Mouse (Mus musculus) frontal cortex, postnatal 10 days (tissue): ENCODE data around the gene Pip4k2b.

ENCODE experiments used
- DNase-seq, 2 experiments: peaks; one replicate each; pipeline ENCODE4 v3.0.0; 2022; ENCODE audit warnings: low spot score in 2 of 2, mixed read lengths in 1 of 2

The Pip4k2b gene

DNA sequence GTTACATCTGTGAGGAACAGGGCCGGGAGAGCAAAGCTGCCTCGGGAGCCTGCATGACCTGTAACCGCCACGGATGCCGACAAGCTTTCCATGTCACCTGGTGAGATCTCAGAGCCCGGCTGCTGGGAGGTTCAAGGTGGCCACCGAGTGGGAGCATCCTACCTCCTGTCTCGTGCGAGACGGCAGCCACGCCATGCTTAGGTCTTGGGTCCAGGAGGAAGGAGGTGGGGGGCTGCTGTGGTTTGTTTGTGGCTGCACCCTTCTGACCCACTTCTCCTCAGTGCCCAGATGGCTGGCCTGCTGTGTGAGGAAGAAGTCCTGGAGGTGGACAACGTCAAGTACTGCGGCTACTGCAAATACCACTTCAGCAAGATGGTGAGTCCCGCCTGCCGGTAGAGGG, 77.7 kb downstream of the Pip4k2b start:
- DNase-seq: no peak

DNA sequence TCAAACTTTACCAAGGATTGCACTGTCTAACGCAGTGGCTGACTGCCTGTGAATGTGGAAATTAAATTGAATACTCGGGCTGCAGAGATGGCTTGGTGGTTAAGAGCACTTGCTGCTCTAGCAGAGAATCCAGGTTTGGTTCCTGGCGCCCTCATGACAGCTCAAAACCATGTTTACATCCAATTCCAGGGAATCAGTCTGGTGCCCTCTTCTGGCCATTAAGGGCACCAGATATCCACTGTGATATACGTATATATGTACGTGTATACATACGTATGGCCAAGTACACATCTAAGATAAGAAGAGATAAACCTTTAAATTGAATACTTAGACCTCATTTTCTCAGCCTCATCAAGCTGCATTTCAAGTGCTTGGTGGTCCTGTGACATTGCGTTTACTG, 78.3 kb downstream of the Pip4k2b start:
- no peak for DNase-seq

DNA sequence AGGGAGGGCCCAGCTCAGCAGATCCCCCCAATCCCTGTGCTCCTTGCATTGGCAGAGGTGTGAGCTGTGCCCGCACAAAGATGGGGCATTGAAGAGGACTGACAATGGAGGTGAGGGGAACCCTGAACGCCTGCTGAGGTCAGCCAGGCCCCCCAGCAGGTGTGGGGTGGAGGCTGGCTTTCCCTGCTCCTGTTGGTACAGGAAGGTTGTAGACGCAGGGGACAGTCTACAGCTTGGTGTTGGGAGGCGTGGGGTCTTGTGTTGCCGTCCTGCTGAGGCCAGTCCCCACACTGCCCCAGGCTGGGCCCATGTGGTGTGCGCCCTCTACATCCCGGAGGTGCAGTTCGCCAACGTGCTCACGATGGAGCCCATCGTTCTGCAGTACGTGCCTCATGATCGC, 79.1 kb downstream of the Pip4k2b start:
- no peak for DNase-seq
